Mouse (Mus musculus): Measurements from ENCODE around the gene Prpf19.
A peak's percentile ranks its signal among the peaks of the same experiment; 100 is the strongest.

The Prpf19 gene

DNA sequence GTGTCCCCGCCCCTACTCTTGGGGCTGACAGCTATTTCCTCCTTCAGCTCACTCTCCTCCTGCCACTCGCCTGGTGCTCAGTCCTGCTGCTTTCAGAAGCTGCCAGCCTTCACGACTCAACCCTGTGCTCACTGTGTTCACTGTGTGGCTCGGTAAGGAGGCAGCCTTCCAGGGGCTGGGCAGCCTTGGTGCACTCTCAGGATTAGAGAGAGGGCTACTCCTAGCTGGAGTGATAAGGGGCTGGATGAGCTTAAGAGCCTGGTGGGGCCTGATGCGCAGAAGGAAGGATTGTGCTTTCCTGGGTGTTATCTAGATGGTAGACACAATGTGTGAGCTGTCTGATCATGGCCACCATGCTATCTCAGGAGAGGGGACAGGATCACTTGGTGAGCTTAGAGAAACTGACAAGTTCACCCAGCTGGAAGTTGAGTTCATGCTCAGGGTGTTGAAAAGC is 42.1 kb downstream of the Prpf19 start, which contains the start of gene Ptgdr2:
Gene Ptgdr2 (plus strand): TSS at position 51 of the 454 bp plus-strand sequence.
- no peak for DNase-seq (ENCODE audit: low spot score in 2 of 2)

DNA sequence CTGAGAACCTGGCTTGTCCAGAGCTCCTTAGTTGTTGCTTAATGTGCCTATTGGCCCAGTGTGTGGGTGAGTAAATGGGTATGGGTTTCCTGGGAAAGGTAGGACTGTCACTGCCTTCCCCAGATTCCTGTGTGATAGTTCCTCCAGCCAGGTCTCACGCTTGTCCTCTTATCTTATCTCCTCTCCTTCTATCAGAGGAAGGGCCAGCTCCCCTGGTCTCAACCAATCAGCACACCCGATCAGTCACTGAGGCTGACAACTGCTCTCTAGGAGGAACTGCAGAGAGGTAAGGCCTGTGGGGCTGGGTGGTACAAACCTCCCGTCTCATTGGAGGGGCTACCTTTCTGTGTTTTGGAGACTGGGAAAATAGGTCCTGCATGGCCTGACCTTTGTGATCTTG is 43.7 kb downstream of the Prpf19 start:
- DNase-seq (ENCODE audit: low spot score in 2 of 2): no peak

GRCm38 (mm10) chr19:10940097-10940800 is 45.2 kb downstream of the Prpf19 start:
- peak; percentile 46 to 78 for DNase-seq (ENCODE audit: low spot score in 2 of 2)

DNA sequence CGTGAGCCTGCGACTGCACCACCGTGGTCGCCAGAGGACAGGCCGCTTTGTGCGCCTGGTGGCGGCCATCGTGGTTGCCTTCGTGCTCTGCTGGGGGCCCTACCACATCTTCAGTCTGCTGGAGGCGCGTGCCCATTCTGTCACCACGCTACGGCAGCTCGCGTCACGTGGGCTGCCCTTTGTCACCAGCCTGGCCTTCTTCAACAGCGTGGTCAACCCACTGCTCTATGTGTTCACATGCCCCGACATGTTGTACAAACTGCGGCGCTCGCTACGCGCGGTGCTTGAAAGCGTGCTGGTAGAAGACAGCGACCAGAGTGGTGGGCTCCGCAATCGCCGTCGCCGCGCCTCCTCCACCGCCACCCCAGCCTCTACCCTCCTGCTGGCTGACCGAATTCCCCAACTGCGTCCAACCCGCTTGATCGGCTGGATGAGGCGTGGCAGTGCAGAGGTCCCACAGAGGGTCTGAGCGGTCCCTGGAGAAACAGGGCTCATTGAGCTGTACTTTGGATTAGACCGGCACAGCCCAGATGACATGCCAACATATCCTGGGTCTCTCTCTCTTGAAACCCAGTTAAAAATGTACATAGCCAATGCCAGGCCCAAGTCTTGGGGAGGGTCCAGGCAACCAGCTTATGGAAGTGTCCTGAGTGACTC is 45.9 kb downstream of the Prpf19 start:
- peak in 1 of 2 experiments; percentile 15 for DNase-seq (ENCODE audit: low spot score in 2 of 2)

DNA sequence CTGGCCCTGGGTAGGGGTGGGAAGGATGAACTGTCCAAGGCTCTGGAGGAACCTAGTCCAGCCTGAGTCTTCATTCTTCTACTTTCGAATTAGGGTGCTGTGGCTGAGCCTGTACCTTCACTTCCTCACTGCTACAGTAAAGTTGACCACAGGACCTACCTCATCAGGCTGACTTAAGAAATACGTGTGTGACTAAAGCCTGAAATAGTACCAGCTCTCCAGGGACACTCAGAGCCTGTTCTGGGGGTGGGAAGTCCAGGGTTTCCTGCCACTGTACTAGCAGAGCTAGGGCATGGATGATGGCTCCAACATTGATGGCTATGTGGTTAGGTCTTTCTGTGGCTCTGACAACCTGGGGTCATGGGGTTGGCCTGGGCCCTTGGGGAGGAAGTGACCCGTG is 48.9 kb downstream of the Prpf19 start:
- DNase-seq (ENCODE audit: low spot score in 2 of 2): no peak

DNA sequence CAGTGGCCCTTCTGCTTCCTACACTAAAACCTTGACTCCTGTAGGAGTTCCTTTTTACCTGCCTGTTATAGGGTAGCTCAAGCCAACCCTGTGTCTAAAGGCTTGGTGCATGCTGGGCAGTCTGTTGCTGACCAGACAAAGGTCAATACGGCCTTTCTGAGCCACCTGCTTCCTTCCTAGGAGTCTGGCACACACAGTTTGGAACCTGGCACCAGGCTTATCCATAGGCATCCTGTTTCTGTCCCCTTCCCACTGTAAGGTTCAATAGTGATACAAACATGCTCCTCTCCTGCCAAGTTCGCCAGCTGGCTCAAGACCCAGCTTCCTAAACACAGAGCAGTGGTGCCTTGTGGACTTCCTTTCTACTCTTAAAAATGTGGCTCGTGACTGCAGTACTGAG is 51.5 kb downstream of the Prpf19 start:
- no peak for DNase-seq (ENCODE audit: low spot score in 2 of 2)

GRCm38 (mm10) chr19:10947219-10947618 is 52.2 kb downstream of the Prpf19 start:
- no peak for DNase-seq (ENCODE audit: low spot score in 2 of 2)

- no peak for DNase-seq (ENCODE audit: low spot score in 2 of 2)
These were observed 53.4 kb downstream of the Prpf19 start for GRCm38 (mm10) chr19:10948416-10948815.

GRCm38 (mm10) chr19:10949112-10949511 is 54.1 kb downstream of the Prpf19 start, which contains the start of gene Ccdc86:
TSS of gene Ccdc86 (minus strand) at chr19:10949266.
- DNase-seq (ENCODE audit: low spot score in 2 of 2): peak; percentile 97 to 98

GRCm38 (mm10) chr19:10949558-10949957 is 54.5 kb downstream of the Prpf19 start:
- no peak for DNase-seq (ENCODE audit: low spot score in 2 of 2)

DNA sequence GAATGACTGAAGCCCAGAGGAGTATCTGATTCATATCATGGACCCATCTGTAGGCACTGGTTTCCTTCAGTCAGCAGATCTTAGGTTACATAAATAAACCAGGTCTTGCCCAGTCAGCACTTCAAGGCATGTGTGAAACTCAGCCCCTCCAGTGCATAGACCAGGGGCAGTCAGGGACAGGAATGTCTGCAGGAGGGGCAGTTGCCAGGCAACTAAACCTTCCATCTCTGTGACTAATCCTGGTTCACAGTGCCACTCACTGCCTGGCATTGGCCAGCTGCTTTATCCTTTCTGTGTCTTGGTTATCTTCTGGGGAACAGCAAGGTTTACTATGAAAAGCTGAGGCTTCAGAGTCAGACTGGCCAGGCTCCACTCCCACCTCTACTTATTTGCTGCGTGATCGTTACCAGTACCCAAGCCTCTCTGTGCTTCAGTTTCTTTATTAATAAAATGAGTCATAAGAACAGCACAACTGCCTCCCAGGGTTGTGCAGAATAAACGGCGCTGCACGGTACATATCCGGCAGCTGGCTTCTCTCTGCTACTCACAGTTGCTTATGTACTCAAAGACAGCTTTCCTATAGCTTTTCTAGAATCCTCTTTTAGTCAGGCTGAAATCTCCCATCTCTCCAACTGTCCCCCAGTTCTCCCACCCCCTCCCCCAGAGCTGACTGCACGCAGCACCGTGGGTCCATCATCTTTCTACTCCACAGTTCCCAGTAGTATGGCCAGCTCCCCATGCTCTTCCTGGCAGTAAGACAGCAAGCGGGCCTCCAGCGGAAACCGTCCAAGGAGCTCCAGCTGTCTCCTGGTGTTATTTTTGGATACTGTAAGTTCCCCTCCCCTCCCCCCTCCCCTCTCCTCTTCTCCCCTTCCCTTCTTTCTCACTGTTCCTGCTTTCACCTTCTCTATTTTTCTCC is 57.2 kb downstream of the Prpf19 start:
- DNase-seq (ENCODE audit: low spot score in 2 of 2): peak; percentile 34 to 51

Data from frontal cortex, postnatal 36 days (tissue).